Mouse (Mus musculus): Measurements from ENCODE around the gene Oprd1. TPM values are rescaled to one million over a fixed set of nuclear protein-coding genes. Genes with fewer than 3 reads are reported as not detected.

Oprd1 gene
- polyA plus RNA-seq, 1 experiment = 0.19 TPM

DNA sequence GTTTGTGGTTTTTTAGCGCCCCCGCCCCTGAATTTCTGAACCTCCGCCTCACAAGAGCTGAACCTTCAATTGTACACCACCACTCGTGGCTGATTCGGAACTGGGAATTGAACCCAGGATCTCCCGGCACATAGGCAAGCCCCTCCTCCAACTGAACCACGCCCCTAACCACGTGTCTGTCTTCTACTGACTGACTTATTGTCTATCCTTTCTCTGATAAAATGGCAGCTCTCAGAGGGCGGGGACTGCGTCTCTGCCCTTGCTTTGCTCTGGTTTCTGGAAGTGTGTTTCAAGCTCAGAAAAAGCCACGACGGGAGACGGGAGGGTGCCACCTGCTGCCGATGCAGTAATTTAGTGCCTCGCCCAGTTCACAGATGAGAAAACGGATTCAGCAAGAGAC, 10.4 kb downstream of the Oprd1 start:
- Histone ChIP-seq H3K27ac (ENCODE audit: insufficient read depth, low read depth, low read length) (no peak overlapping the region), H3K36me3 (ENCODE audit: control insufficient read depth, insufficient read depth, low read length) (no peaks in the 10 kb centered on the region), H3K4me3 (ENCODE audit: insufficient read depth, low read depth, low read length) (no peak overlapping the region), H3K4me1 (ENCODE audit: control insufficient read depth, insufficient read depth, low read length) (no peaks in the 10 kb centered on the region), H3K27me3 (replicated peaks; ENCODE audit: control insufficient read depth, insufficient read depth, low read length) (no peaks in the 10 kb centered on the region)
- 74% methylated on average over 16 of the region's 16 CpGs for WGBS
- no peak for DNase-seq
- TF ChIP-seq CTCF (conservative IDR thresholded peaks at IDR 0.05; ENCODE audit: insufficient read depth, insufficient read length, low read depth, low read length) (no peak), POLR2A (IDR thresholded peaks at IDR 0.05; ENCODE audit: low read depth, low read length) (no peak)

DNA sequence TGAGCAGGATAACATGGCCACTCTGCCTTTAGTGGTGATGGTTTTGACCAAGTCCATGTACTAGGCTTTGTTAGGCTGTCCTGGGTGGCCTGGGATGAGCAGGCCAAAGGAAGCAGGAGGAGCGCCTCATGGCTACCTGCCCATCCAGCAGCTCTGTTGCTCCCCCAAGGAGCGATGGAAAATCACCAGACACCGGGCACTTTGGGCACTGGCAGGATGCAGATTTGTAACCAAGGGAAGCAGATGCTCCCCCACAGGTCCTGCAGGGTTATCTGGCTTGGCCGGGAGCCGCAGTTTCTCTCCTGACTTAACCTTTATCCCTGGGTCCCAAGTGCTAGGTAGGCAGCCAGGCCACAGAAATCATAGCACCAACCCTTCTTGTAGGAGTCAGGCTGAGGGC, 10.9 kb downstream of the Oprd1 start:
- DNase-seq = no peak
- no peak overlapping the region for H3K27ac ChIP-seq (ENCODE audit: insufficient read depth, low read depth, low read length)

DNA sequence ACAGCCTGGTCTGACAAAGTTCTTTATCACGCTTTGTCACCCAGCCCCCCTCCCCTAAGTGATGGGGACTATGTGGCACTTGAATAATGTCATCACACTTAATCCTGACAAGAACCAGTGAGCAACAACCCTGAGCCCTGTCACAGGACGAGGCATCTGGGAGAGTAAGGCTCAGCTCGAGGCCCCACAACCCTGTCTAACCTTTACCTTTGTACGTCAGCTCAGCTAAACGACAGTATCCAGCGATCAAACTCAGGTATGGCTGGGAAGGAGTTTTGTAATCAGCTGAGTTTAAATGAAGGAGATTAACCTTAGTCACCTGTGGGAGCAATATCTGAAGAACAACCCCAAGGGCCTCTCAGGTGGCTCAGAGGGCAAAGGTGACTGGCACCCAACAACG, 12.0 kb downstream of the Oprd1 start:
- 0 out of 2 replicates have a peak, but pooled peaks cover 2% of the 10 kb centered on the region for H3K4me1 ChIP-seq (ENCODE audit: control insufficient read depth, insufficient read depth, low read length)
- H3K4me3 ChIP-seq (ENCODE audit: insufficient read depth, low read depth, low read length) = no peak overlapping the region
- TF ChIP-seq POLR2A (IDR thresholded peaks at IDR 0.05; ENCODE audit: low read depth, low read length) (no peak), CTCF (conservative IDR thresholded peaks at IDR 0.05; ENCODE audit: insufficient read depth, insufficient read length, low read depth, low read length) (no peak)
- H3K36me3 ChIP-seq (ENCODE audit: control insufficient read depth, insufficient read depth, low read length) = no peaks in the 10 kb centered on the region
- no peak overlapping the region for H3K27ac ChIP-seq (ENCODE audit: insufficient read depth, low read depth, low read length)
- WGBS = 89% methylated on average over 7 of the region's 7 CpGs
- DNase-seq = no peak
- no peaks in the 10 kb centered on the region for H3K27me3 ChIP-seq (replicated peaks; ENCODE audit: control insufficient read depth, insufficient read depth, low read length)

More for the DNA sequence above, 10.9 kb downstream of the Oprd1 start:
- no peak for TF ChIP-seq CTCF (conservative IDR thresholded peaks at IDR 0.05; ENCODE audit: insufficient read depth, insufficient read length, low read depth, low read length)
- TF ChIP-seq POLR2A (IDR thresholded peaks at IDR 0.05; ENCODE audit: low read depth, low read length) = no peak
- Histone ChIP-seq H3K4me3 (ENCODE audit: insufficient read depth, low read depth, low read length) (no peak overlapping the region), H3K36me3 (ENCODE audit: control insufficient read depth, insufficient read depth, low read length) (no peaks in the 10 kb centered on the region), H3K4me1 (ENCODE audit: control insufficient read depth, insufficient read depth, low read length) (no peaks in the 10 kb centered on the region), H3K27me3 (replicated peaks; ENCODE audit: control insufficient read depth, insufficient read depth, low read length) (no peaks in the 10 kb centered on the region)
- WGBS = 91% methylated on average over 5 of the region's 5 CpGs

DNA sequence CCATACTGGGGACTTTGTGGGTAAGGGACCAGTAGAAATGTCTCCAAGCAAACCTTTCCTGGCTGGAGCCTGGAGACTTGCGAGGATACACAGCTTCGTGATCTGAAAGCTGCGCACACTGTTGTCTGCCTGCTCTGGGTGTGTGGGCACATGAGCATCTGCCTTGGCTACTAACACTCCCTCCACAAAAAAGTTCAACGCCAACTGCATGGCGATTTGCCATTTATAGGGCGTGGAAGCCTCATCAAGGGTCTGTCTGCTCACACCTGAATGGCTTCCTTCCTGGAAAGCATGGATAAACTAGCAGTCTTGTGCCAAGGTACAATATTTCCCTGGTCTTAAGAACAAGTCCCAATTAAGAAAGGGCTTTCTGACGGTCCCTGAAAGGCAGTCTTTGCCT, 12.5 kb downstream of the Oprd1 start:
- TF ChIP-seq POLR2A (IDR thresholded peaks at IDR 0.05; ENCODE audit: low read depth, low read length) = no peak
- no peak for TF ChIP-seq CTCF (conservative IDR thresholded peaks at IDR 0.05; ENCODE audit: insufficient read depth, insufficient read length, low read depth, low read length)
- Histone ChIP-seq H3K27me3 (replicated peaks; ENCODE audit: control insufficient read depth, insufficient read depth, low read length) (no peaks in the 10 kb centered on the region), H3K4me3 (ENCODE audit: insufficient read depth, low read depth, low read length) (no peak overlapping the region), H3K4me1 (ENCODE audit: control insufficient read depth, insufficient read depth, low read length) (0 out of 2 replicates have a peak, but pooled peaks cover 3% of the 10 kb centered on the region), H3K27ac (ENCODE audit: insufficient read depth, low read depth, low read length) (no peak overlapping the region), H3K36me3 (ENCODE audit: control insufficient read depth, insufficient read depth, low read length) (no peaks in the 10 kb centered on the region)
- WGBS = 90% methylated on average over 7 of the region's 7 CpGs
- DNase-seq = no peak

DNA sequence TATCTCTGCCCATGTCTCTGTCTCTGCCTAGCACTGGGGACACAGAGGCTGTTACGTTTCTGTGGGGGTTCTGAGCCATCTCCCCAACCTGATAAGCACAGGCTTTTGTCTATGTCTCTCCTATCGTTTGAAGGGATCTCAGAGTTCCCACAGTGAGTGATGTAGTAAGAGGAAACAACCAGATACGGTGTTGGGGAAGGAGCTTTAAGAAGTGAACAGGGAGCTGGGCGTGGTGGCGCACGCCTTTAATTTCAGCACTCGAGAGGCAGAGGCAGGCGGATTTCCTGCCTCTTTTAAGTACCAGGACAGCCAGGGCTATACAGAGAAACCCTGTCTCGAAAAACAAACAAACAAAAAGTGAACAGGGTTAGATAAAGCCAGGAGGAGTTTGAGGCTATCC, 13.2 kb downstream of the Oprd1 start:
- Histone ChIP-seq H3K4me3 (ENCODE audit: insufficient read depth, low read depth, low read length) (no peak overlapping the region), H3K4me1 (ENCODE audit: control insufficient read depth, insufficient read depth, low read length) (0 out of 2 replicates have a peak, but pooled peaks cover 3% of the 10 kb centered on the region), H3K27ac (ENCODE audit: insufficient read depth, low read depth, low read length) (no peak overlapping the region), H3K36me3 (ENCODE audit: control insufficient read depth, insufficient read depth, low read length) (no peaks in the 10 kb centered on the region), H3K27me3 (replicated peaks; ENCODE audit: control insufficient read depth, insufficient read depth, low read length) (no peaks in the 10 kb centered on the region)
- 86% methylated on average over 9 of the region's 9 CpGs for WGBS
- TF ChIP-seq POLR2A (IDR thresholded peaks at IDR 0.05; ENCODE audit: low read depth, low read length) (no peak), CTCF (conservative IDR thresholded peaks at IDR 0.05; ENCODE audit: insufficient read depth, insufficient read length, low read depth, low read length) (no peak)
- DNase-seq = no peak

DNA sequence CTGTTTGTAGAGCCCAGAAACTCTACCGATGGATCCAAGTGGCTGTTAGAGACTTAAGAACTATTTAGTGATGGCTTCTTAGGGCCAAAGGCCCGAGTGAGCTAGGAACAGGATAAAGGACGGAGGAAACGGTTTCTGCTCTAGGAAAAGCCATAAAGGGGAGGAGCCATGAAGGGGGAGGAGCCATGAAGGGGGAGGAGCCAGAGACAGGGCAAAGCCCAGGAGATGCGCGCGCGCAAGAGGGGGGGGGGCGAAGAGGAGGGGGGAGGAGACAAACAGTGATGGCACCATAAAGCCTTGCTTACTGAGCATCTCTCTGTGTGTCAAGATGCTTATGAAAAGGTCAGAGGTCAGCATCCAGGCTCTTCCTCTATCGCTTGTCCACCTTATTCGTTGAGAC, 13.6 kb downstream of the Oprd1 start:
- Histone ChIP-seq H3K27ac (ENCODE audit: insufficient read depth, low read depth, low read length) (no peak overlapping the region), H3K36me3 (ENCODE audit: control insufficient read depth, insufficient read depth, low read length) (no peaks in the 10 kb centered on the region), H3K4me3 (ENCODE audit: insufficient read depth, low read depth, low read length) (no peak overlapping the region), H3K4me1 (ENCODE audit: control insufficient read depth, insufficient read depth, low read length) (0 out of 2 replicates have a peak, but pooled peaks cover 3% of the 10 kb centered on the region), H3K27me3 (replicated peaks; ENCODE audit: control insufficient read depth, insufficient read depth, low read length) (no peaks in the 10 kb centered on the region)
- TF ChIP-seq CTCF (conservative IDR thresholded peaks at IDR 0.05; ENCODE audit: insufficient read depth, insufficient read length, low read depth, low read length) = no peak
- no peak for TF ChIP-seq POLR2A (IDR thresholded peaks at IDR 0.05; ENCODE audit: low read depth, low read length)
- 84% methylated on average over 11 of the region's 11 CpGs for WGBS
- DNase-seq = no peak

DNA sequence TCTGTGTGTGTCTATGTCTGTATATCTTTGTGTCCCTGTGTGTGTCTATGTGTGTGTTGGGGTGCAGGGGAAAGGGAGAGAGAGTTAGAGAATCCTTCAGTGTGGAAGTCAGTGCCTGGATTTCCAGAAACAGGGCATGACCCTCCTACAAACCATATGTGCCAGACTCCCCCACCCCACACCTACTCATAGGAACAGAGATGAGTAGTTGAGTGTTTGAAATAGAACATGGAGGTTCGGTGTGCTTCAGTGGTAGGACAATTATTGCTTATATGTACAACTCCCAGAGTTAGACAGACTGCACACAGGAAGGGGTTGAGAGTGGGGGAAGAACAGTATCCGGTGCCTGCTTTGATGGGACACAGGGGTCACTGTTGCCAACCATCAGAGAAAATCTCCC, 14.2 kb downstream of the Oprd1 start:
- Histone ChIP-seq H3K4me1 (ENCODE audit: control insufficient read depth, insufficient read depth, low read length) (0 out of 2 replicates have a peak, but pooled peaks cover 3% of the 10 kb centered on the region), H3K4me3 (ENCODE audit: insufficient read depth, low read depth, low read length) (no peak overlapping the region), H3K27me3 (replicated peaks; ENCODE audit: control insufficient read depth, insufficient read depth, low read length) (no peaks in the 10 kb centered on the region), H3K27ac (ENCODE audit: insufficient read depth, low read depth, low read length) (no peak overlapping the region), H3K36me3 (ENCODE audit: control insufficient read depth, insufficient read depth, low read length) (no peaks in the 10 kb centered on the region)
- DNase-seq = no peak
- TF ChIP-seq POLR2A (IDR thresholded peaks at IDR 0.05; ENCODE audit: low read depth, low read length) (no peak), CTCF (conservative IDR thresholded peaks at IDR 0.05; ENCODE audit: insufficient read depth, insufficient read length, low read depth, low read length) (no peak)
- 89% methylated on average over 2 of the region's 2 CpGs for WGBS

Data from kidney, adult 2 months (tissue).